Mouse (Mus musculus): ENCODE measurements around the gene Gm26620.

Gene Gm26620

DNA sequence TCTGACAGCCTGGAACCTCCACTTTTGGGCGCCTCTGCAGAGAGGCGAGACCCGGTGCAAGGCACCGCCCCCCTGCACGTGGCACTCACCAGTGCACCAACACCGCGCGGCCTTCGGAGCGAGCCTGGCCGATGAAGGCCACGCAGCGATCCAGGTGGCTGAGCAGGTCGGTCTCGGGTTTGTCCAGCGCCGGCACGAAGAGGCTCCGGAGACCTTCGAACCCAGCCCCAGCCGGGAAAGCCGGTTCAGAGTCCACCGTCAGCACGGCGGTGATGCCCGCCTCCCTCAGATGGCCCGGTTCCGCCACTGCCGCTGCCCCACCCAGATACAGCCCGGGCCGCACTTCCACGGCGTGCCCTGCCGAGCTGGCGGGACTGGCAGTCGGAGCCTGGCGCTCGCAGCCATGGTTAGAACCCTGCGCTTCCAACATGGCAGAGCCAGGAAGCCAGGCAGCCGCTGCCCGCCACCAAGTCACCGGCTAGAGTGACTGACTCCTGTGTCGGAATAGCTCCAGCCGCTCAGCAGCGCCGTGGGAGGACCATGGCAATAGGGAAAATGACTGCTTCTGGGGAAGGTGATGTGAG is at the start of gene Gm26620, which contains the start of gene Dusp12:
Gm26620 (plus strand) TSS at position 88 of the 584 bp plus-strand sequence.
Dusp12 (minus strand) TSS at position 563 of the 584 bp plus-strand sequence.
- peak; percentile 79 to 87 for DNase-seq (ENCODE audit: low spot score in 2 of 2)

DNA sequence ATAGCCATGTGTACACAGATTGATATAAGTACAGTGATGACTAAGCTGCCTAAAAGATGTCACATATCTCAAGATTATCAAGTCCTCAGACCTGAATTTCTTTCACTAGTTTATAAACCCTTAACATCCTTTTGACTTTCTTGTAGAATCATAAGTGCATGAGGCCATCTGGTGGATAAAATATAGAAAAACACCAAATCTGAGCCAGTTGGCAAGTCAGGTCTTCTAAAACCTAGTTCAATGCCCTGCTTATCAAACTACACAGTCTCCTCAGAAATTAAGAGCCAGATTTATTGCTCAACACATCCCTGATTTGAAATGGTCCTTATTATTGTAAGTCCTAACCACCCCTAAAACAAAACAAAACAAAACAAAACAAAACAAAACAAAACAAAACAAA is 45.2 kb upstream of the Gm26620 start:
- no peak for DNase-seq (ENCODE audit: low spot score in 2 of 2)

DNA sequence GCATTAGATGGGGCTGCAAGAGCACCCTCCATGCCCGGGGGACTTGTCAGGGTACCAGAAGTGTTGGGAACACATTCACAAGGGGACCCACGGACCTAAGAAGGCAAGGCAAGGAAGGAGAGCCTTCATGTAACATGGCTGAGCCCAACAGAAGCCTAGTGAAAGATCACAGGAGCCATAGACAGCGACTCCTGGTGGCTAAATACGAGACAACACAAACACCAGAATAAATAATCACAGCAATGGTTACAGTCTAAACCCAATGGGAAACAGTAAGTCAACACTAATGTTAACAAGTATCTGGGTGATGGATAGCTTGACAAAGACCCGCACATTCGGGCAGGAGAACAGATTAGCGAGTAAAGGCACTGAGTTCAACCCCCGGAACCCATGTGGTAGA is 40.5 kb upstream of the Gm26620 start:
- DNase-seq (ENCODE audit: low spot score in 2 of 2) = peak in 1 of 2 experiments; percentile 22

DNA sequence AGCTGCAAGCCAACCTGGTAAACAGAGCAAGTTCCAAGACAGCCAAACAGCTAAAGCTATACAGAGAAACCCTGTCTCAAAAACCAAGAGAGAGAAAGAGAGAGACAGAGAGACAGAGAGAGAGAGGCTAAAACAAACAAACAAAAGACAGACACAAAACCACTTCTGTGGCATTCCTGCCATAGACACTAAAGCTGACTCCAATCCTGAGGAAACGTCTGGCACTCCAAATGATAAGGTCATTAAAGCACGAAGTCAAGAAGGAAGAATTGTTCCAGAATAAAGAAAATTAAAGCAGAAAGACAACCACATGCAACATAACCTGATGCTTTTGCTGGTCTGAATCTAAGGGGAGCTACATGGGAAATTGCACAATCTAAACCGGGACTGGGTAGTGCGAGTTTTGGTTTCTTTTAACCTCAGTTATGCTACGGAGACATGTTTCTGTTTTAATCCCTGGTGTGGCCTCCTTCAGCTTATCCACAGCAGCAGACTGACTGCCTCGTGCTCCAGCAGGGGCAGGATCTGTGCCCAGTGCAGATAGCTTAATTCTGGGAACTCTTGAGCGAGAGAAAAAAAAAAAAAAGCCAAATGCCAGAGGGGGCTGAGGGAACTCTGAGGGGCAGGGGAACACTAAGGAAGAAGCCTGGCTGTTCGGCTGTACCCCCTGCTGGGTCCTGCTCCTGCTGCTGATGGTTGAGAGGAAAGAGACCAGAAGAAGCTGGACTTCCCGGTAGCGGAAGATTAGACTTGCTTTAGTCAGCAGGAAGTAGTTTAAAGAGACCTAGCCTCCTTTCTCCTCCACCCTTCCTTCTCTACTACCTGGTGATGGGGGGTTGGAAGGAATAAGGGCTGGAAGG is 39.2 kb upstream of the Gm26620 start:
- DNase-seq (ENCODE audit: low spot score in 2 of 2) = peak in 1 of 2 experiments; percentile 27

DNA sequence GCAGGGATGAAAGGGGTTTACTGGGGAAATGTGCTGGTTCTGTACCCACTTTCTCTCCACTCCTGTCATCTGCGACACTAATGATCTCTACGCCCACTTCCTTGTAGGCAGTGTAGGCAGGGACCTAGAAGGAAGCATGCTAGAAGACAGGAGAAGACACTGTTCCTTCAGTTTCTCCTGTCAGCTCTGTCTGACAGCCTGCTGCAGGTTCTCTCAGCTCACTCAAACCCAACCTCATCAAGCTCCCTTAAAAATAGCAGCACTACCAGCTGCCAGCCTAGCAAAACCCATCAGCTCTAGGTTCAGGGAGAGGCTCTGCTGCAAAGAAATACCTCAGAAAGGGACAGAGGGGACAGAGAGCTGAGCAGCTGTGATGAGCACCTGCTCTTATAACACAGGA is 34.9 kb upstream of the Gm26620 start:
- no peak for DNase-seq (ENCODE audit: low spot score in 2 of 2)

DNA sequence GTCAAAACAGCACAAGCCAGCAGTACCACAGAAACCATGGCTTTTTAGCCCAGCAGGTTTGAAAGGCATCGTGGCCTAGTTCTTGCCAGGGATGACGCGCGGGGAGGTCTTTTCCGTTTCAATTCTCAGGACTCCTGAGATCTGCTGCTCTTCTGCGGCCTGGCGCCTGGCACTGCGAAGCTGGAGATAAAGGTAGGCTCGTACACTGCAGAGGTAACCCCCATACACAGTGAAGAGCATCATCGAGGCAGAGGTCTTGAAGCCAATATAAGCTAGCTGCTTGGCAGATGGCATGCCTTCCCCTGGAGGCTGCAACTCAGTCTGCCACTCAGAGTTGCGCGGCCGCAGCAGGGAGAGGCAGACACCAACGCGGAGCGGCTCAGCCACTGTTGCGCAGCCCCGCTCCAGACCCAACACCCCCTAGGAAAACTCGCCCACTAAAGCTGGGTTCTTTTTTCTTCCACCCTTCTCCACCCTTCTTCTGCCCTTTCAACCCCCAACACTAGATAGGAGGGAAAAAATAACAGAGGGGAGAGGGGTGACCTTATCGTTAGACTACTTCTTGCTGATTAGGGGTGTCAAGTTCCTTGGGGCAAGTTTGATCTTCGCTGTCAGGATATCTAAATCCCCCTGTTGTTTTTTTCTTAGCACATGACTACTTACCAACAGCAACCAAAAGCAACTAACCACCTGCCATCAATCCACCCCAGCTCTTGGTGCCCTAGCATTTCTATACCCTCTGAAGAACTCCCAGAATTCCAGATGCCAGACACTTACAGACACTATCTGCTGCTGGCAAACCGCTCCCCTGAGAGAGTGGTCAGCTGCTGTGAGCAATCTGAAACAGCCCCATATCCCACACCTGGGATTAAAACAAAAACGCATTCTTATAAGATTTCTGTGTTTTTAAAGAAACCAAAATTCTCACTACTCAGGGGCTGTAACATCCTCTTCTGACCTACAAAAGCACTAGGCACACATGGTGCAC is 33.9 kb upstream of the Gm26620 start:
- DNase-seq (ENCODE audit: low spot score in 2 of 2) = no peak

DNA sequence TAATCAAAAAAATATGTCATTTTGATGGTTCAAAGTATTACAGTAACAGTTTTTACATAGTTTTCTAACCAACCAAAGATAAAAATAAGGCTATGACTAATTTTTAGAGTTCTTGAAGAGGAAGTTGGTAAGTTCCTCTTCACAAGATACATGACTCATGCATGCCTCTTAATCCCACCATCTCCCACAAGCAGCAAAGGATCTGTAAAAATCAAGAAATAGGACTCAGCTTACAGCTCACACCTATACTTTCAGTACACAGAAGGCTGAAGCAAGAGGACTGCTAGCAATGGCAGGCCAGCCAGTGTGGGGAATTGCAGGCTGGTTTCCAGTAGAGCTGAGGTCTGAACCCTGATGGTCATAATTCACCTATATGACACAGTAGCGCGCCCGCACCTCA is 31.3 kb upstream of the Gm26620 start:
- no peak for DNase-seq (ENCODE audit: low spot score in 2 of 2)

DNA sequence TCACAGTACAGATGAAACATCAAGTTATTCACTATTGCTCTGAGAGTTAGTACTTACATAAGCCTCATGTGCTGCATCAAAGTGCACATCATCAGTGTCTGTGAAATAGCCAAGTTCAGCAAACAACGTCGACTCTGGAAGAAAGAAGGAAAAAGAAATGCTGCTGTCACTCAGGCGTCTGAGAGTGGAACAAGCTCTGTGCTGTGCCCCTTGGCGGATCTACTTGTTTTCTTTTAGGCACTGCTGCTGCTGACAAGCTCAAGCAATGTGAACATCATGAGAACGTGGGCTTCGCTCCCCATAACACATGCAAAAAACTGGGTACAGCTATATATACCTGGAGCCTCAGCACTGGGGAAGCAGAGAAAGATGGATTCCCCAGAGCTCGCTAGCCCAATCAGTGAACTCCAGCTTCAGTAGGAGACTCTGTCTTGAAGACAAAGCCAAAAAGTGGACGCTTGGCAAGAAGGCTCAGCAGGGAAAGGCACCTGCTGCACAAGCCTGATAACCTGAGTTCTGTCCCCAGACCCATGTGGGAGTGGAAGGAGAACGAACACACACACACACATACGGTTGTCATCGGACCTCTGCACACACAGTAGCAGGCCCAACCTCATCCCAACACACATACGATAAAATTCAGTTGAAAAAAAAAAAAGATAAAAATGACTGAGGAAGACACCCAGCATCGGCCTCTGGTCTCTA is 29.7 kb upstream of the Gm26620 start:
- DNase-seq (ENCODE audit: low spot score in 2 of 2) = no peak

DNA sequence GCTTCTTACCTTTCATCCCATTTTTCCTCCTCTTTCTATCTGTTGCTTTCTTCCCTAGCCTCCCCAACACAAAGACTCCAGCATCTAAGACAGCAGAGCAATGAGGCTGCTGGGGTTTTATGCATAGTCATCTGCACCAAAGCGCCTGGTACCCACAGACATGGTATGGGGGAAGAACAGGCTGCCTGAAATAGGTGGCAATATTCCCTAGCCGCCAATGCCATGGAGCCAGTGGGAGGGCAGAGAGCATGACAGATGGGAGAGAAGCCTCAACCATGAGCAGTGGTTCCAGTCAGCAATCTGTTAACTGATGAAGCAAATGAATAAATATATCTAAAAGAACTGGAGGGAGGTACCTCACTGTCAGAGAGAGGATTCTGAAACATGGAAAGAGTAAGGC is 27.5 kb upstream of the Gm26620 start:
- no peak for DNase-seq (ENCODE audit: low spot score in 2 of 2)

DNA sequence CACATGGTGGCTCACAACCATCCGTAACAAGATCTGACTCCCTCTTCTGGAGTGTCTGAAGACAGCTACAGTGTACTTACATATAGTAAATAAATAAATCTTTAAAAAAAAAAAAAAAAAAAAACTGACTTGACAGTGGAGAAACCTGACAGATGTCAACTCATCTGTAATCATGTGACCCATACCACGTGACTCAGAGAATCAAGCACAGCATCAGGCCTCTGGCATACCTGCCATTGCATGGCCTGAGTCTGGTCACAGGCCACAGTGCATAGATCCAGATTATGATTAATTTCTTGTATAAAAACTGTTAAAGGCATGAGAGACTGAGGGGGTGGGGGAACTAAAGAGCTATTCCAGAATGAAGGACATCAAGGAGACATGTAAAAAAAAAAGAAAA is 26.0 kb upstream of the Gm26620 start:
- no peak for DNase-seq (ENCODE audit: low spot score in 2 of 2)

DNA sequence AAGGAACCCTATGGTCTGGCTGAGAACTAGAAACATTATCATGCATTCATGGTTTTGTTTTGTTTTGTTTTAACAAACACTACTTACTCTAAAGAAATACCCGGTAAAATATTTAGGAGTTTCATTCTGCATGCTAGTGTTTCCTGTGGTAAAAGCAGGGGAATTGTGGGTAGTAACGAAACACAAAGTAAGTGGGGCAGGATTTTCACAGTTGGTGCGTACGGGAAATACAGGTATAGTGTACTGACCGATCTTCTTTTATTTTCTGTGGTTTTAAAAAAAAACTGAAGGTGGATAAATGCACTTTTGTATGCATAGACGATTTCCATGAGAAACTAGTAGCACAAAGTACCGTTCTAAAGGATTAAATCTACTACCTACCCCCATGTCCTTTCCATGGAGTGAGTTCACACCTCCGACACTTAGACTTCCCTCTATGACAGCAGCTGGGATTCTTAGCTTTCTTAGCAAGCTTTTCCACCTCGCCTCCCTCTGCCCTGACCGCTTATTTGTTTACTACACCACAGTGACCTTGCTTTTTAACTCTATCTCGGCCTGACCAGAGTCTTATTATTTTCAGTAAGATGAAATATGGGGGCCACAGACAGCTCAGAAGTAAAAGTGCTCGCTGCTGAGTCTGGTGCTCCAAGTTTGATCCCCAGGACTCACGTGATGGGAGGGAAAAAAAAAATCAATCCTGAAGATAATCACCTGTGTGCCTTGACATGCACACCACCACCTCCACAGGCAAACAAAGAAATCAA is 23.0 kb upstream of the Gm26620 start:
- no peak for DNase-seq (ENCODE audit: low spot score in 2 of 2)

DNA sequence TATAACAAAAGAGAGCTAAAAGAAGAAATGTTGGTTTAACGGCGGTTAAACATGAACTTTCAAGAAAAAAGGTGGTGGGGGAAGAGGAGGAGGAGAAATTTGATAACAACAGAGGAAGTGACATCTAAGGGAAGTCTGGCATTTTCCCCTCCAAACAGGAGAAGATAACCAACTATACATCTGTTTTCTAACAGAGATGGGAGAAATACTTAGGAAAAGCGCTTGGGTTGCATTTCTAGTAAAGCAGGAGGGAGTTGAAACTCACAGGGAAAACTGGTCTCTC is 22.5 kb upstream of the Gm26620 start:
- no peak for DNase-seq (ENCODE audit: low spot score in 2 of 2)

DNA sequence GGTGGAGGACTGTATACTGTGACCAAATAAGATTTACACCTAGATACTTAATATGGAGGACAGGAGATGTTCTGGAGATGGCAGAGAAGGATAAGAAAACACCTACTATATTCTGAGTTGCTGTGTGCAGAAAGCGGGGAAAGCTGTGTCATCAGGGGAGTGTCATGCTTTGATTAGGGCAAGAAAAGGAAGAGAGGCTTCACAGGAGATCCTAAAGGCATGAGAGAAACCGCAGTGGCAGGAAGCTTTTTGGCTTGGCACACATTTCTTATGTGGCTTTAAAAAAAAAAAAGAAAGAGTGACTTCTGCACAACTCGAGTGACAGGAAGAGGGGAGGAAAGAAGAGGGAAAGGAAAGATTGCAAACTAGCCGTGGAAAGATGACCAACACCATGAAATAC is 21.8 kb upstream of the Gm26620 start:
- DNase-seq (ENCODE audit: low spot score in 2 of 2) = no peak

DNA sequence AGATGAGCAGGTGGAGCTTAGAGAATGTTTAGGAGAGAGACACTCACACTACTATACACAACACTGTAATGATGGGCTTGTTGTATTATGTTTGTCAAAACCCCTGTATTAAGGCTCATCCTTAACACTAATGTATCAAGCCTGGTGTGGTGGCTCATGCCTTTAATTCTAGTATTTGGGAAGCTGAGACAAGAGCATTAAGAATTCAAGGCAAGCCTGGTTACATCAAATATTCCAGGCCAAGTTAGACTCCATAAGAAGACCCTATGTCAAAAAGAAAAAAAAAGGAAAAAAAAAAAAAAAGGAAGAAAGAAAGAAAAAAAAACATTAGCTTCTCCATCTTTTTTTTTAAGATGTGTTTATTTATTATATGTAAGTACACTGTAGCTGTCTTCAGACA is 20.6 kb upstream of the Gm26620 start:
- no peak for DNase-seq (ENCODE audit: low spot score in 2 of 2)

DNA sequence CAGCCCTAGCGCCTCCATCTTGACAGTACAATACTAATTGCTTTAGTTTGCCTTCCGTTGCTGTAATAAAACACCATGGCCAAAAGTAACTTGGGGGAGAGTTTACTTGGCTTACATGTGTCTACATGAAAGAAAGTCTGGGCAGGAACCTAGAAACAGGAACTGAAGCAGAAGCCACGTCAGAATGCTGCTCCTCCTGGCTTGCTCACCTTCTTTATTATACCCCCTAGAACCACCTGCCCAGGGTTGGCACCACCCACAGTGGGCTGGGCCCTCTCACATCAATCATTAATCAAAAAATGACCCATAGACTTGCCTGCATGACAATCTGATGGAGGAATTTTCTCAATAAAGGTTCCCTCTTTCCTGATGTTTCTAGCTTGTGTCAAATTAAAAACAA is 20.1 kb upstream of the Gm26620 start:
- no peak for DNase-seq (ENCODE audit: low spot score in 2 of 2)

DNA sequence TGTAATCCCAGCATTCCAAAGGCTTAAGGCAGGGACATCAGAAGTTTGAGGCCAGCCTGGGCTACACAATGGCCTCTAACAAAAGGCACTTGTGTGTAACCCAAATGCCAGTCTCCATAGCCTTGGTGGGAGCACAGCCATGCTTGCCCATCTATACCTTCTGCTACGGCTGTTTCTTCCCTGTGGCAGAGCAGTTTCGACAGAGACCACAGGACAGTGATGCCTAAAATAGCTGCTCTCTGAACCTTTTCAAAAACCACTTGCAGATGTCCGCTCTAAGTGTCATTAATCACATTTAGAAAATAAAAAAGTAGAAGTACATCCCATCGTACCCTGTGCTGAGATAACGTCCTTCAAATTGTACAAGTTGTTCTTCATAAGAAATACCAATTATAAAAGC is 19.5 kb upstream of the Gm26620 start:
- no peak for DNase-seq (ENCODE audit: low spot score in 2 of 2)

DNA sequence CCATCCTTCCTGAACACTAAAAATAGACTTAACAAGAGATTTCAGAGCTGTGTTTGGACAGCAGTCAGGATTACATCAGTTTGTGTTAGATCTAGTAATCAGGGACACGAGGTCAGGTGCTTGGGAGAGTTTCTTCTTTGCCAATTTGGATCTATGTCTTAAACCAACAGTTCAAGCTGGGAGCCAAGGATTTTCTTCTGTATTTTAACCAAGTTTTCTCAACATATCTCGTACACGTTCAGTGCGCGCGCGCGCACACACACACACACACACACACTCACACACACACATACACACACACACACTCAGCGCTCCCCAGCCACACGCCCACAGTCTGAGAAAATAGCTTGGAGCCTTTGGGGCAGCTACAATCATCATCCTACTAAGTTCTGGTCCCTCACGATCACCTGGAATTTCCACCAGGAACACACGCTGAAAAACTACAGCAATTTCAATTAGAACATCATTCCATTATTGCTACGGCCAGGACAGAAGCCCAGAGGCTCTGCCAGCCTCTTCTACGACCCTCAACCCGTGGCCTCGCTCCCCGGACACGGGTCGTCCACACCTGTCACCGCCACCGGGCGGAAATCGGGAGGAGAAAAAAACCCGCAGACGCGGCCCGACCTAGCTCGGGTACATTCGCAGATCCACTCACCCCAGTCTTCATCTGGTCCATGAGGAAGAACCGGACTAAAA is 17.7 kb upstream of the Gm26620 start:
- peak in 1 of 2 experiments; percentile 68 for DNase-seq (ENCODE audit: low spot score in 2 of 2)

DNA sequence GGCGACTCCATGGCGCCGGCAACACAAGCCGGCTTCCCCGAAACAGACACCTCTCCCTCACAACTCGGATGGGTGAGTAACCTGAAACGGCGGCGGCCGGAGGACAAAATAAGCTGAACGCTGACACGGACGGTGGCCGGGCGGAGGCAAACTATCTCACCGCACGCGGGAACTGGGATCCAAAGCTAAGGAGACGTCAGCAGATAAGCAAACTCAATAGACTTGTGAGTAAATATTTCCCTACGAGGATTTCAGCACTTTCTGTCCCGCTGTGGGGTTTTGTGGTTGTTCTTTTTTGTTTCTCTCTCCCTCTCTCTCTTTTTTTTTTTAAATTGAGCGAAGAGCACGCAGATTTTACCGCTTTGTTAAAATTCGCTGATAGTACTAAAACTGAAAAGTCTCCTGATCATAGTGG is 17.2 kb upstream of the Gm26620 start, which contains the start of gene Atf6:
Atf6 (minus strand) TSS at position 81 of the 415 bp plus-strand sequence.
- peak; percentile 96 to 99 for DNase-seq (ENCODE audit: low spot score in 2 of 2)

DNA sequence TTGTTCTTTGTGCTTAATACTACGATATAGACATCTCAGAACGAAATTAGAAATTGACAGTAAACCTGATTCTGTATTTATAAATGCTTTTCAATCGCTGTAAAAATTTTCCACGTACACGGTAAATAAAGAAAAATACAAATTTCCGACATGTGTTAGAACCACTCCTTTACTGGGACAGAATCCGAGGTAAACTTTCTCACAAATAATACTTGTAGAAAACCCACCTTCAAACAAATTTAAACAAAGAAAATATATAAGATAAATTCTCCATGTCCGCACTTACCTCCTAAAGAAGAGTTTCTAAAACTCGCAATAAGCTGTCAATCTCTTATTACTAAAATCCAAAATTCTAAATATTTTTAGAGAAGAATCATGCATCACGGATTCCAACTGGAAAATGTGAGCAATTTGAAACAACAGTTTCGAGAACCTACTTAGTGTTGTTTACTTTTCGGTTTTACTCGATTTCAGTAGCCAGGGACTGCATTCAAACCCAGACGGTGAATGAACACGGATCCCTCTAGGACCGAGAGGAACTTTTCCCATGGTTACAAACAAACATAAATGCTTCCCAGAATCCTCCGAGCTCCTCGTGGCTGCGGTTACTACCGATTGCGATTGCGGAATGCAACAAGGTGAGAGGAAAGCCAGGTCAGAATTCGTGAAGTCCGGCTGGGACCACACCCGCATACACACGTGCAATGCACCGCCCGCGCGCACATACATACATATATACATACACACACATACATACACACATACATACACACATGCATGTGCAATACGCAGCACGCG is 16.6 kb upstream of the Gm26620 start:
- DNase-seq (ENCODE audit: low spot score in 2 of 2) = peak; percentile 51 to 70
